Mouse (Mus musculus): Measurements from ENCODE around the gene Olfr476.
"Not testable (repeated sequence)": the region's sequence is repeated elsewhere in the genome, so short reads cannot be mapped to it uniquely, and the experiment has no call there.

Gene Olfr476

DNA sequence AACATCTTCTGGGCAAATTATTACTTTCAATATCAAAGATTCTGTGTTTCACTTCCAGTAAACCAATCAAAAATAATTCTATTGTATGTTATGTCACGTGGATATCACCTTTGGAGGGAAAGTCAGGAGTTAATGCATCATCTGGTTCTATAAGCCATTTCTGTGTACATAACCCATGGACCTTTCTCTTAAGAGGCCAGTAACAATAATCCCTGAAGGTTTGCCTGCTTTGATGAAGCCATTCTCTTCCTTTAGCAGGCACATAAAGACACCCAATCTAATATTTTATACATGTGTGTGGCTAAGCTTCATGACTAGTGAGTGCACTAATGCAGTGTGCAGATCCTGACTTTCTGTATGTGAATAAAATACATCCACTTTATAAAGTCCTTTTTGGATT, at the start of gene Olfr476:
TSS of gene Olfr476 (plus strand) at position 301 of the 400 bp plus-strand sequence.
- DNase-seq (ENCODE audit: low spot score in 2 of 2) = no peak

DNA sequence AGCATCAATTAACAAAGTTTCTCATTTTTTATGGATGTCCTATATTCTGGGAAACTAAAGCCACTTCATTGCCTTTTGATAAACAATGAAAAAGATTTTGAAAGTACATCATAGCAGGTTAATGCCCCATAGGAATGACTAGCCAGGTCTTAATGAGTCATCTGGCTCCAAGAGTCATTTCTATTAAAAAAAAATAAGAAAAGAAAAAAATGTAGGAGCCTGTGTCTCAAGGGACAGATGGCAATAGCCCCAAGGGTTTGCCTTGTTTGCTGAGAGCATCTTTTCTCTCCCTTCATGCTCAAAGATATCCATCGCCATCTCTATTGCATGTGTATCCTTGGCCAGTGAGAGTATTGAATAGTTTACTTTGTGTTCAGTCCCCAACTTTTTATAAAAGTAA, 34.5 kb upstream of the Olfr476 start, which contains the start of gene Olfr473:
TSS of gene Olfr473 (plus strand) at position 301 of the 400 bp plus-strand sequence.
- no peak for DNase-seq (ENCODE audit: low spot score in 2 of 2)

DNA sequence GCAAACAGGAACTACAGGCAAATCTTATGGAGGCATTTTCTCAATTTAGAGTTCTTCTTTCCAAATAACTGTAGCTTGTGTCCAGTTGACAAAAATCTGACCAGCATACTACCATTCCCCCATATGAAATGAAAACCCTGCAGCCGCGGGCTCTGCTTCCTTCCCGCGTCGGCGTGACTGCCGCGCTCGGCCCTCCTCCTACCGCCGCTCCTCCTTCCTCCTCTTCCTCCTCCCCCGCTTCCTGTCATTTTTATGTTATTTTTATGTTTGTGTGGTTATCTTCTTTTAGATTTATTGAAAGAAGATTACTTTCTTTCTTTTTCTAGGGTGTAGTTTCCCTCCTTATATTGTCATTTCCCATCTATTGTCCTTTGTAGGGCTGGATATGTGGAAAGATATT, 12.1 kb upstream of the Olfr476 start:
- not testable (repeated sequence) for DNase-seq (ENCODE audit: low spot score in 2 of 2)

DNA sequence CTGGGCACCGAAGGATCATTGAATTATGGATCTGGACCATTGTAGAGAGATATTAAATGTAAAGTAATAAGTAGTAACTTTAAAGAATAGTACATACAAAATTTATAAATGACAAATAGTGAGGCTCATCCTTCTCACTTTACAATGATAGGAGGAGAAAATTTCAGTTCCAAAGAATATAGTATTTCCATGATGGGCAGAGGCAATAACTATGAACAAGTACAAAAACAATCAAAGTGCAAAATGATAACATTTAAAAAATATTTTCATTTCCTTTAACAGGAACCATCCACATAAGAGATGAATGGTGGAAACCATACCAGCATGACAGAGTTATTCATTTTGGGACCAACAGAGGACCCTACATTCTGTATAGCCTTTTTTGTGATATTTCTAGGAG, 10.3 kb upstream of the Olfr476 start, which contains the start of gene Olfr474:
TSS of gene Olfr474 (plus strand) at position 301 of the 400 bp plus-strand sequence.
- DNase-seq (ENCODE audit: low spot score in 2 of 2) = no peak

DNA sequence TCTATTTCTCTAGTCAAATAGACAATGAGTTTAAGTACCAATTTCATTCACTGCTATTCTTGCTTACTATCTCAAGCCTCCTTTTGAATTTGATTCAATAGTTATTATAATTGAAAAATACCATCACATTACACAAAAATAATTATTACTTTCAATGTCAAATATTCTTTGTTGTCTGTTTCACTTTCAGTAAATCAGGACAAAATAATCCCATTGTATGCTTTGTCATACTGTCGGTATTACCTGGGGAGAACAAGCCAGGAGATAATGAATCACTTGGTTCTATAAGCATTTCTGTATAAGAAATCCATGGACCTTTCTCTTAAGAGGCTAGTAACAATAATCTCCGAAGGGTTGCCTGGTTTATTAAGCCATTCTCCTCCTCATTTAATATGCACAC, 21.8 kb downstream of the Olfr476 start, which contains the start of gene Olfr477:
TSS of gene Olfr477 (plus strand) at position 301 of the 400 bp plus-strand sequence.
- no peak for DNase-seq (ENCODE audit: low spot score in 2 of 2)

DNA sequence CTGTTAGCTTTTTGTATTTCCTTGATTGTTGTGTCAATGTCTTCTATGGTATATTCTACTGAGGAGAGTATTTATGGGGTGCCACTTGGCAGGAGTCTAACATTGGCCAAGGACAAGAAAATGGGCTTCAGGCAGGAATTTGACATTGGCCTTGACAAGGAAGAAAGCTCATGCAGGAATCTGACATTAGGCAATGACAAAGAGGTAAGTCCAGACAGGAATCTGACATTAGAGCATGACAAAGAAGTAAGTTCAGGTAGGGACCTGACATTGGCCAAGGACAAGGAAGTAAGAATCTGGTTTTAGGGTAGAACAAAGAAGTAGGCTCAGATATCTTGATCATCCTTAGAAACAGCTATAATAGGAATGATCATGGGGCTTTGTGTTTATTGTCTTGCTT, 49.7 kb downstream of the Olfr476 start:
- not testable (repeated sequence) for DNase-seq (ENCODE audit: low spot score in 2 of 2)
